Mouse (Mus musculus) forebrain, embryonic 11.5 days (tissue): Measurements from ENCODE around the gene Kcnk18. TPM values are rescaled to one million over a fixed set of nuclear protein-coding genes. Genes with fewer than 3 reads are reported as not detected.

ENCODE experiments used
- ATAC-seq: fragments of 200-750 bp; cut with Nextera tagmentation; replicated peaks from 2 replicates; pipeline ENCODE4 v1.8.0; 2017; ENCODE audit warnings: moderate TSS enrichment; ENCODE audit not compliant: low FRiP score
- DNase-seq: peaks from one replicate; pipeline ENCODE4 v3.0.0-alpha.2; 2017; ENCODE audit warnings: low spot score
- H3K27ac ChIP-seq: fragments of 300-500 bp; sonication (generic); 2 replicates; pipeline ENCODE4 v1.5.1; 2014; ENCODE audit warnings: low read depth, low read length
- H3K27me3 ChIP-seq: fragments of 300-500 bp; sonication (generic); 2 replicates; pipeline ENCODE4 v1.6.1; 2014; ENCODE audit warnings: mild to moderate bottlenecking, low read length, mixed read lengths; ENCODE audit not compliant: control insufficient read depth, insufficient read depth
- H3K36me3 ChIP-seq: fragments of 300-500 bp; sonication (generic); 2 replicates; pipeline ENCODE4 v1.6.1; 2014; ENCODE audit warnings: mild to moderate bottlenecking, low read length, moderate library complexity, mixed read lengths; ENCODE audit not compliant: control insufficient read depth, insufficient read depth
- H3K4me1 ChIP-seq: fragments of 300-500 bp; sonication (generic); replicated peaks from 2 replicates; pipeline ENCODE4 v1.6.1; 2014; ENCODE audit warnings: low read length, mixed read lengths; ENCODE audit not compliant: control insufficient read depth, insufficient read depth
- H3K4me2 ChIP-seq: fragments of 300-500 bp; sonication (generic); 2 replicates; pipeline ENCODE4 v1.6.1; 2014; ENCODE audit warnings: low read depth, mild to moderate bottlenecking, low read length, moderate library complexity, mixed read lengths; ENCODE audit not compliant: severe bottlenecking
- H3K4me3 ChIP-seq: fragments of 300-500 bp; sonication (generic); 2 replicates; pipeline ENCODE4 v1.5.1; 2014; ENCODE audit warnings: low read depth, low read length
- H3K9ac ChIP-seq: fragments of 300-500 bp; sonication (generic); 2 replicates; pipeline ENCODE4 v1.6.1; 2014; ENCODE audit warnings: low read length
- H3K9me3 ChIP-seq: fragments of 300-500 bp; sonication (generic); 2 replicates; pipeline ENCODE4 v1.6.1; 2016; ENCODE audit warnings: low read length, mixed read lengths; ENCODE audit not compliant: control insufficient read depth
- WGBS: fragments of 180-500 bp; shearing (Covaris S2); extraction: QIAGEN DNeasy Blood & Tissue Kit; methylation state at CpG from one replicate; pipeline ENCODE4 v1.1.7; 2014; 5-methylcytosine and 5-hydroxymethylcytosine counted together
- polyA plus RNA-seq: library from polyadenylated mRNA; unstranded; fragments of >200 nt; fragmentation: Nextera tagmentation; extraction: Ambion mirVana; gene quantifications from 2 replicates; pipeline ENCODE4 v1.2.1, GENCODE M21; 2014

Gene Kcnk18
- polyA plus RNA-seq, 1 experiment from 2014 or later, result not detected

GRCm38 (mm10) chr19:59188981-59189380 is 30.0 kb upstream of the Kcnk18 start:
- H3K9me3 ChIP-seq, result no peaks in the 10 kb centered on the region
- ATAC-seq, result no peak
- WGBS, result 14% methylated on average over 4 of the region's 4 CpGs

GRCm38 (mm10) chr19:59190431-59191122 is 28.4 kb upstream of the Kcnk18 start:
- no peak for ATAC-seq
- DNase-seq, result peak; percentile 54
- Histone ChIP-seq H3K9me3 (no peaks in the 10 kb centered on the region), H3K36me3 (no peaks in the 10 kb centered on the region), H3K4me2 (0 out of 2 replicates have a peak overlapping the region, but pooled peaks have one; percentile 1), H3K27ac (no peak overlapping the region), H3K27me3 (peaks cover 67% of the 10 kb centered on the region), H3K4me1 (peaks cover 6% of the 10 kb centered on the region; the same call in 1 of the 2 replicates), H3K9ac (no peak overlapping the region), H3K4me3 (no peak overlapping the region)
- under 1% methylated on average over 8 of the region's 8 CpGs for WGBS

More at GRCm38 (mm10) chr19:59188981-59189380, 30.0 kb upstream of the Kcnk18 start:
- no peaks in the 10 kb centered on the region for H3K36me3 ChIP-seq
- no peak overlapping the region for H3K4me2 ChIP-seq
- no peak for DNase-seq
- H3K4me1 ChIP-seq, result peaks cover 4% of the 10 kb centered on the region; the same call in 1 of the 2 replicates
- H3K4me3 ChIP-seq, result no peak overlapping the region
- H3K9ac ChIP-seq, result no peak overlapping the region
- H3K27me3 ChIP-seq, result peaks cover 53% of the 10 kb centered on the region
- no peak overlapping the region for H3K27ac ChIP-seq

GRCm38 (mm10) chr19:59191123-59191505 is 27.9 kb upstream of the Kcnk18 start:
- ATAC-seq, result no peak
- H3K36me3 ChIP-seq, result no peaks in the 10 kb centered on the region
- H3K4me3 ChIP-seq, result no peak overlapping the region
- H3K27ac ChIP-seq, result no peak overlapping the region
- peak; percentile 2 for DNase-seq
- WGBS, result 10% methylated on average over 4 of the region's 4 CpGs
- no peak overlapping the region for H3K9ac ChIP-seq
- H3K4me1 ChIP-seq, result peaks cover 6% of the 10 kb centered on the region; the same call in 1 of the 2 replicates
- peaks cover 70% of the 10 kb centered on the region for H3K27me3 ChIP-seq
- H3K4me2 ChIP-seq, result no peak overlapping the region
- no peaks in the 10 kb centered on the region for H3K9me3 ChIP-seq

GRCm38 (mm10) chr19:59192491-59192890 is 26.5 kb upstream of the Kcnk18 start:
- ATAC-seq (no peak), DNase-seq (peak; percentile 50)
- no peak overlapping the region; the same call in 1 of the 2 replicates for H3K9ac ChIP-seq
- H3K4me3 ChIP-seq, result no peak overlapping the region
- peaks cover 81% of the 10 kb centered on the region for H3K27me3 ChIP-seq
- H3K36me3 ChIP-seq, result no peaks in the 10 kb centered on the region
- 4% methylated on average over 2 of the region's 2 CpGs for WGBS
- no peak overlapping the region for H3K4me2 ChIP-seq
- peaks cover 6% of the 10 kb centered on the region; the same call in 1 of the 2 replicates for H3K4me1 ChIP-seq
- no peak overlapping the region for H3K27ac ChIP-seq
- H3K9me3 ChIP-seq, result no peaks in the 10 kb centered on the region

GRCm38 (mm10) chr19:59193456-59193855 is 25.6 kb upstream of the Kcnk18 start:
- no peaks in the 10 kb centered on the region for H3K9me3 ChIP-seq
- WGBS, result 1% methylated on average over 10 of the region's 10 CpGs
- H3K9ac ChIP-seq, result peak overlapping the region; percentile 64
- H3K4me1 ChIP-seq, result peaks cover 6% of the 10 kb centered on the region; the same call in 1 of the 2 replicates
- no peak for ATAC-seq
- H3K27ac ChIP-seq, result no peak overlapping the region
- H3K36me3 ChIP-seq, result no peaks in the 10 kb centered on the region
- H3K4me2 ChIP-seq, result peak overlapping the region; percentile 57; the same call in 1 of the 2 replicates
- peak; percentile 54 for DNase-seq
- H3K4me3 ChIP-seq, result peak overlapping the region; percentile 29
- peaks cover 78% of the 10 kb centered on the region for H3K27me3 ChIP-seq

GRCm38 (mm10) chr19:59193986-59194820 is 24.8 kb upstream of the Kcnk18 start:
- Histone ChIP-seq H3K4me1 (peaks cover 6% of the 10 kb centered on the region; the same call in 1 of the 2 replicates), H3K9me3 (no peaks in the 10 kb centered on the region), H3K27ac (no peak overlapping the region), H3K27me3 (peaks cover 70% of the 10 kb centered on the region), H3K9ac (peak overlapping the region; percentile 64), H3K4me2 (peak overlapping the region; percentile 57), H3K4me3 (peak overlapping the region; percentile 29), H3K36me3 (no peaks in the 10 kb centered on the region)
- peak; percentile 73 for DNase-seq
- ATAC-seq, result peak; percentile 53; the same call in 1 of the 2 replicates
- 1% methylated on average over 50 of the region's 50 CpGs for WGBS

GRCm38 (mm10) chr19:59195181-59195770 is 23.7 kb upstream of the Kcnk18 start:
- no peak for ATAC-seq
- H3K4me3 ChIP-seq, result no peak overlapping the region
- no peak overlapping the region for H3K27ac ChIP-seq
- H3K36me3 ChIP-seq, result no peaks in the 10 kb centered on the region
- no peak overlapping the region for H3K9ac ChIP-seq
- H3K9me3 ChIP-seq, result no peaks in the 10 kb centered on the region; the same call in 1 of the 2 replicates
- H3K27me3 ChIP-seq, result peaks cover 65% of the 10 kb centered on the region
- H3K4me1 ChIP-seq, result peaks cover 6% of the 10 kb centered on the region; the same call in 1 of the 2 replicates
- peak; percentile 34 for DNase-seq
- WGBS, result 6% methylated on average over 9 of the region's 9 CpGs
- peak overlapping the region; percentile 18; the same call in 1 of the 2 replicates for H3K4me2 ChIP-seq

- H3K4me1 ChIP-seq, result peaks cover 3% of the 10 kb centered on the region; the same call in 1 of the 2 replicates
- peak overlapping the region; percentile 22; the same call in 1 of the 2 replicates for H3K4me2 ChIP-seq
- no peak overlapping the region for H3K27ac ChIP-seq
- H3K4me3 ChIP-seq, result no peak overlapping the region
- WGBS, result 2% methylated on average over 15 of the region's 15 CpGs
- H3K9ac ChIP-seq, result no peak overlapping the region
- peaks cover 57% of the 10 kb centered on the region for H3K27me3 ChIP-seq
- DNase-seq (peak; percentile 86), ATAC-seq (peak; percentile 86)
- H3K36me3 ChIP-seq, result no peaks in the 10 kb centered on the region
- no peaks in the 10 kb centered on the region; the same call in 1 of the 2 replicates for H3K9me3 ChIP-seq
These were observed 22.8 kb upstream of the Kcnk18 start for GRCm38 (mm10) chr19:59196111-59196666.
